Mouse (Mus musculus) myocyte (in vitro differentiated cells): ENCODE measurements around the gene Sprr1a. TPM values are rescaled to one million over a fixed set of nuclear protein-coding genes. Genes with fewer than 3 reads are reported as not detected.

Experiments used
- H3K27me3 ChIP-seq: one replicate; pipeline ENCODE4 v1.6.1; 2011; ENCODE audit not compliant: control insufficient read depth, insufficient read depth, insufficient read length
- H3K36me3 ChIP-seq: one replicate; pipeline ENCODE4 v1.6.1; 2011; ENCODE audit not compliant: control insufficient read depth, insufficient read depth
- H3K4me2 ChIP-seq: one replicate; pipeline ENCODE4 v1.6.1; 2011; ENCODE audit warnings: low read depth, control low read depth
- H3K4me3 ChIP-seq: one replicate; pipeline ENCODE4 v1.5.1; 2011; ENCODE audit warnings: mild to moderate bottlenecking, control low read depth, moderate library complexity
- H3K79me2 ChIP-seq: one replicate; pipeline ENCODE4 v1.6.1; 2011; ENCODE audit not compliant: control insufficient read depth, insufficient read depth
- H3ac ChIP-seq: one replicate; pipeline ENCODE4 v1.6.1; 2011; ENCODE audit not compliant: control insufficient read depth, insufficient read length
- CEBPB ChIP-seq: IDR thresholded peaks from 2 replicates; pipeline ENCODE4 v1.6.1; 2011; ENCODE audit warnings: mild to moderate bottlenecking, moderate library complexity; ENCODE audit not compliant: poor library complexity, insufficient read depth, severe bottlenecking
- E2F4 ChIP-seq: IDR thresholded peaks from one replicate; pipeline ENCODE4 v1.6.1; 2011; ENCODE audit warnings: mild to moderate bottlenecking, control low read depth, moderate library complexity; ENCODE audit not compliant: insufficient read depth
- MAX ChIP-seq: IDR thresholded peaks from one replicate; pipeline ENCODE4 v1.6.1; 2011; ENCODE audit warnings: low read depth, mild to moderate bottlenecking, control low read depth
- MYOD1 ChIP-seq, 3 experiments: IDR thresholded peaks; one replicate each; pipeline ENCODE4 v1.6.1; 2011; ENCODE audit warnings: control low read depth in 2 of 3, low read depth in 2 of 3, mild to moderate bottlenecking in 2 of 3, moderate library complexity in 1 of 3; ENCODE audit not compliant: insufficient read length in 2 of 3, control insufficient read depth in 1 of 3
- MYOG ChIP-seq, 3 experiments: IDR thresholded peaks; one replicate each; pipeline ENCODE4 v1.6.1; 2011; ENCODE audit warnings: control low read depth in 2 of 3, low read depth in 2 of 3, mild to moderate bottlenecking in 2 of 3; ENCODE audit not compliant: insufficient read length in 2 of 3, control insufficient read depth in 1 of 3, insufficient read depth in 1 of 3
- POLR2A ChIP-seq: IDR thresholded peaks from one replicate; pipeline ENCODE4 v1.6.1; 2011; ENCODE audit warnings: low read depth, mild to moderate bottlenecking, control low read depth, moderate library complexity; ENCODE audit not compliant: insufficient read length
- POLR2AphosphoS2 ChIP-seq: IDR thresholded peaks from one replicate; pipeline ENCODE4 v1.6.1; 2011; ENCODE audit warnings: low read depth, control low read depth; ENCODE audit not compliant: insufficient read length
- REST ChIP-seq: IDR thresholded peaks from one replicate; pipeline ENCODE4 v1.6.1; 2011; ENCODE audit warnings: mild to moderate bottlenecking, control low read depth, moderate library complexity; ENCODE audit not compliant: insufficient read depth, insufficient read length
- SRF ChIP-seq: IDR thresholded peaks from one replicate; pipeline ENCODE4 v1.6.1; 2011; ENCODE audit warnings: low read depth; ENCODE audit not compliant: control insufficient read depth, insufficient read length
- TCF12 ChIP-seq: IDR thresholded peaks from one replicate; pipeline ENCODE4 v1.6.1; 2011; ENCODE audit warnings: mild to moderate bottlenecking, control low read depth; ENCODE audit not compliant: poor library complexity, insufficient read depth, severe bottlenecking
- TCF3 ChIP-seq: IDR thresholded peaks from one replicate; pipeline ENCODE4 v1.6.1; 2011; ENCODE audit warnings: low read depth, control low read depth; ENCODE audit not compliant: insufficient read length
- USF1 ChIP-seq: IDR thresholded peaks from one replicate; pipeline ENCODE4 v1.6.1; 2011; ENCODE audit warnings: low read depth, mild to moderate bottlenecking, control low read depth, moderate library complexity
- polyA plus RNA-seq: library from polyadenylated mRNA; unstranded; fragments of >200 nt; fragmentation: generic; extraction: Trizol; gene quantifications from one replicate; pipeline ENCODE4 v1.2.1, GENCODE M21; 2012; ENCODE audit warnings: missing spikeins

Sprr1a gene
- polyA plus RNA-seq, result 9.2 TPM

GRCm38 (mm10) chr3:92485863-92486262, at the start of gene Sprr1a:
Gene Sprr1a (minus strand): TSS chr3:92485895.
- H3K4me2 ChIP-seq, result peak within 1 kb of the TSS; percentile 10
- no peak for TF ChIP-seq CEBPB
- no peak for TF ChIP-seq REST
- TF ChIP-seq MYOD1 (IDR thresholded peaks at IDR 0.05; ENCODE audit: control insufficient read depth in 1 of 3, insufficient read length in 2 of 3, low read depth in 2 of 3), result peak in 1 of 3 experiments; percentile 46

GRCm38 (mm10) chr3:92534411-92534810, 48.7 kb upstream of the Sprr1a start, which contains the start of gene 2310046K23Rik:
Gene 2310046K23Rik (minus strand): TSS chr3:92534511.
- Histone ChIP-seq H3K27me3 (no peaks in the 10 kb centered on the region), H3ac (no peak within 1 kb of the TSS)
- TF ChIP-seq POLR2AphosphoS2, result no peak
- TF ChIP-seq SRF, result no peak
- TF ChIP-seq TCF3, result no peak
- TF ChIP-seq USF1, result no peak
- TF ChIP-seq MAX, result no peak
- no peak for TF ChIP-seq TCF12
- TF ChIP-seq MYOD1 (IDR thresholded peaks at IDR 0.05; ENCODE audit: control insufficient read depth in 1 of 3, insufficient read length in 2 of 3, low read depth in 2 of 3), result no peak
- no peak for TF ChIP-seq CEBPB
- TF ChIP-seq E2F4, result no peak
- no peak for TF ChIP-seq MYOG (IDR thresholded peaks at IDR 0.05; ENCODE audit: control insufficient read depth in 1 of 3, insufficient read depth in 1 of 3, insufficient read length in 2 of 3, low read depth in 2 of 3)
- TF ChIP-seq REST, result no peak
- TF ChIP-seq POLR2A, result no peak

More at GRCm38 (mm10) chr3:92485863-92486262, at the start of gene Sprr1a:
- no peak within 1 kb of the TSS for H3ac ChIP-seq
- H3K36me3 ChIP-seq, result no peaks in the 10 kb centered on the region
- H3K27me3 ChIP-seq, result no peaks in the 10 kb centered on the region
- H3K4me3 ChIP-seq, result no peak within 1 kb of the TSS
- no peaks in the 10 kb centered on the region for H3K79me2 ChIP-seq

GRCm38 (mm10) chr3:92512325-92512724, 26.6 kb upstream of the Sprr1a start:
- H3ac ChIP-seq, result no peak overlapping the region
- H3K36me3 ChIP-seq, result no peaks in the 10 kb centered on the region
- H3K4me3 ChIP-seq, result no peak overlapping the region
- H3K79me2 ChIP-seq, result no peaks in the 10 kb centered on the region
- H3K27me3 ChIP-seq, result no peaks in the 10 kb centered on the region
- no peak overlapping the region for H3K4me2 ChIP-seq
- no peak for TF ChIP-seq MAX
- TF ChIP-seq MYOG (IDR thresholded peaks at IDR 0.05; ENCODE audit: control insufficient read depth in 1 of 3, insufficient read depth in 1 of 3, insufficient read length in 2 of 3, low read depth in 2 of 3), result no peak
- TF ChIP-seq MYOD1 (IDR thresholded peaks at IDR 0.05; ENCODE audit: control insufficient read depth in 1 of 3, insufficient read length in 2 of 3, low read depth in 2 of 3), result no peak
- no peak for TF ChIP-seq POLR2AphosphoS2
- no peak for TF ChIP-seq USF1
- no peak for TF ChIP-seq REST
- no peak for TF ChIP-seq SRF

More at GRCm38 (mm10) chr3:92534411-92534810, 48.7 kb upstream of the Sprr1a start, which contains the start of gene 2310046K23Rik:
- no peak within 1 kb of the TSS for H3K4me2 ChIP-seq
- H3K4me3 ChIP-seq, result no peak within 1 kb of the TSS
- H3K36me3 ChIP-seq, result no peaks in the 10 kb centered on the region
- no peaks in the 10 kb centered on the region for H3K79me2 ChIP-seq

GRCm38 (mm10) chr3:92510786-92511185, 25.1 kb upstream of the Sprr1a start:
- Histone ChIP-seq H3K36me3 (no peaks in the 10 kb centered on the region), H3K27me3 (no peaks in the 10 kb centered on the region), H3K4me3 (no peak overlapping the region), H3K4me2 (no peak overlapping the region), H3ac (no peak overlapping the region), H3K79me2 (no peaks in the 10 kb centered on the region)
- TF ChIP-seq E2F4 (no peak), USF1 (no peak), TCF12 (no peak), TCF3 (no peak), POLR2A (no peak), REST (no peak), MYOG (IDR thresholded peaks at IDR 0.05; ENCODE audit: control insufficient read depth in 1 of 3, insufficient read depth in 1 of 3, insufficient read length in 2 of 3, low read depth in 2 of 3) (no peak), POLR2AphosphoS2 (no peak), MYOD1 (IDR thresholded peaks at IDR 0.05; ENCODE audit: control insufficient read depth in 1 of 3, insufficient read length in 2 of 3, low read depth in 2 of 3) (no peak), MAX (no peak), SRF (no peak), CEBPB (no peak)

- H3K79me2 ChIP-seq, result no peaks in the 10 kb centered on the region
- TF ChIP-seq POLR2A (no peak), CEBPB (no peak), USF1 (no peak), TCF3 (no peak), MYOD1 (IDR thresholded peaks at IDR 0.05; ENCODE audit: control insufficient read depth in 1 of 3, insufficient read length in 2 of 3, low read depth in 2 of 3) (no peak), POLR2AphosphoS2 (no peak), MYOG (IDR thresholded peaks at IDR 0.05; ENCODE audit: control insufficient read depth in 1 of 3, insufficient read depth in 1 of 3, insufficient read length in 2 of 3, low read depth in 2 of 3) (no peak), MAX (no peak), E2F4 (no peak), SRF (no peak), TCF12 (no peak), REST (no peak)
- no peaks in the 10 kb centered on the region for H3K27me3 ChIP-seq
- no peaks in the 10 kb centered on the region for H3K36me3 ChIP-seq
- H3K4me2 ChIP-seq, result no peak overlapping the region
- H3ac ChIP-seq, result no peak overlapping the region
- H3K4me3 ChIP-seq, result no peak overlapping the region
These were observed 22.5 kb upstream of the Sprr1a start for GRCm38 (mm10) chr3:92508185-92508584.
